Mouse (Mus musculus): ENCODE results near the gene Nedd9. TPM values are rescaled to one million over a fixed set of nuclear protein-coding genes. Genes with fewer than 3 reads are reported as not detected.

The Nedd9 gene
- polyA plus RNA-seq, 1 experiment: 16.9 TPM

DNA sequence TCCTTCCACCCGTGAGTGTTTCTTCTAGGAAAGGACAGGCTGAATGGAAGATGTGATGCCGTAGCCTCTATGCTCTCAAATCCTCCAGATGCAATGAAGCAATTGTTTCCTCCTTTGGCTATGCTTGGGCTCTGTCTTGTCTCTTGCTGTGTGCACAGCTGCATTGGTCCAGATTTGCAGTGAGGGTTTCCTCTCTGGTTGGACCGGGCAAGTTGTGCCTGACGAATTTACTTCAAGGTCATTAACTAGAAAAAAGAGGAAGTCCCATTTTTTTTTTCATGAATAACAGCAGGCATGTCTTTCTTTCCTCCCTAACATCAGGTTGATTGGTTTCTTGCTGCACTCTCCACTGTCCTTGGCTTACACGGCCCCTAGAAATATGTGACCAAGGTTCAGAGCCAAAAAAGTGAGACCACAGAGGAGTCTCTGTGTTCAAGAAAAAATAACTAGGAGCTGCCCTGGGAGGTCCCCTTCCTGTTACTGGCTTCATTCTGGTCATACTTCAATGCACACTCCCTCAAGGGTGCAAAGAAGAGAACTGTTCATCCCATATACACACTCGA, 84.6 kb downstream of the Nedd9 start:
- H3K4me1 ChIP-seq (ENCODE audit: control insufficient read depth, insufficient read depth, low read length): peaks cover 23% of the 10 kb centered on the region
- TF ChIP-seq CTCF (IDR thresholded peaks at IDR 0.05; ENCODE audit: low read depth, low read length) (no peak), POLR2A (IDR thresholded peaks at IDR 0.05; ENCODE audit: borderline replicate concordance, low read depth, low read length) (no peak)

DNA sequence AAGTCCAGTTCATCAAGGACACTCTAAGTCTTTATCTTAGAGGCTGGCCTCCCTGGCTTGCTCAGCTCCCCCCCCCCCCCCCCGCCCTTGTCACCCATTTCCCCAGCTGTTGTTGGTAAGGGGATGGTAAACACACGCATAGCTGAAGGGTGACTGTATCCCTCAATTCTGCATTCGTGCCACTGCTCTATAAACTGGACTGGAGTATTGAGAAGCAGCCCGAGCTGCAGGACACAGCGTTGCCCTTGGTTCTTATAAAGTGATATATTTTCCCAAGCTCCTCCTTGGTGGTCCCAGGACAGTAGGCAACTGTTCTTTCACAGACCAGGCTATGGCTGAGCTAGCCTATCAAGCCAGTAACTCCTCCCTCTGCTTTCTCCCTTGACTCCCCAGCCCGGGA, 85.4 kb downstream of the Nedd9 start:
- no peak overlapping the region for H3K4me3 ChIP-seq (ENCODE audit: insufficient read depth, low read length)
- peaks cover 23% of the 10 kb centered on the region for H3K4me1 ChIP-seq (ENCODE audit: control insufficient read depth, insufficient read depth, low read length)
- no peak overlapping the region for H3K27ac ChIP-seq (ENCODE audit: insufficient read depth, low read depth, low read length)
- TF ChIP-seq CTCF (IDR thresholded peaks at IDR 0.05; ENCODE audit: low read depth, low read length) (no peak), POLR2A (IDR thresholded peaks at IDR 0.05; ENCODE audit: borderline replicate concordance, low read depth, low read length) (no peak)

More for the DNA sequence above, 84.6 kb downstream of the Nedd9 start:
- Histone ChIP-seq H3K4me3 (ENCODE audit: insufficient read depth, low read length) (no peak overlapping the region), H3K27ac (ENCODE audit: insufficient read depth, low read depth, low read length) (no peak overlapping the region)

DNA sequence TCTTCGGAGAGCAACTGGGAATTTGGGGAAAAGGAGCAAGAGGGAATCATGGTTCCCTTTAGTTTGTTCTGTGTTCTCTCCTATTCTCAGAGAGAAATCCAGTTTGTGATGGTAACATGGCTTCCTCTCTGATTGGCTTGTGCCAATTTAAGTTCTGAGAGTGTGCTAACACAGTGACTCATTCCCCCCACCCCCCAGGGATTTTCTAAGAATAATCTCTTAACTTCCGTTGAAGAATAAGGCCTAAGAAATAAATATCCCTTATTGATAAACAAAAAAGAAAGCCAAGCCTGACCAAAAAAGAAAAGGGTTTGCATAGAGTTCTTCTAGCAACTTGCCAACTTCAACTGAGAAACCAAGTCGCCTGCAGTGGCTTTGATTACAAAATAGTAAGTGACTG, 86.9 kb downstream of the Nedd9 start:
- no peak overlapping the region for H3K27ac ChIP-seq (ENCODE audit: insufficient read depth, low read depth, low read length)
- peaks cover 23% of the 10 kb centered on the region for H3K4me1 ChIP-seq (ENCODE audit: control insufficient read depth, insufficient read depth, low read length)
- H3K4me3 ChIP-seq (ENCODE audit: insufficient read depth, low read length): no peak overlapping the region
- TF ChIP-seq CTCF (IDR thresholded peaks at IDR 0.05; ENCODE audit: low read depth, low read length) (no peak), POLR2A (IDR thresholded peaks at IDR 0.05; ENCODE audit: borderline replicate concordance, low read depth, low read length) (no peak)

DNA sequence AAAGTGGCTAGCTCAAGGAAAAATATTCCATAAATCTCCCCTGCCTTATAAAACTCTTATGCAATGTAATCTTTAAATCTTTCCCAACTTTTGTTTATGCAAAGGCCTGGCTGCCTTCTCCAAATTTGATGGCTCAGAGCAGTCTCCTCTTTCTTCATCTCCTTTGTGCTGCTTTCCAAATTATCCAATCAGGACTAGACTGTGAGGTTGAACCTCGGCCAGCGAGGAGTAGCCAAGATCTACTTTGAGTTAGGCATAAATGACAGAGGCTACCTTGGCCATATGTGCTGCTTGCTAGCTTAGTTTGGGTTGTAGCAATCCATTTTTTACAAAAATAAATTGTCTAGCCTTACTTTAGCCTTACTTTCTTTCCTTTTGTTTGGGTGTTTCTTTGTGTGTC, 95.0 kb downstream of the Nedd9 start:
- no peaks in the 10 kb centered on the region for H3K4me1 ChIP-seq (ENCODE audit: control insufficient read depth, insufficient read depth, low read length)
- no peak overlapping the region for H3K27ac ChIP-seq (ENCODE audit: insufficient read depth, low read depth, low read length)
- H3K4me3 ChIP-seq (ENCODE audit: insufficient read depth, low read length): no peak overlapping the region
- TF ChIP-seq CTCF (IDR thresholded peaks at IDR 0.05; ENCODE audit: low read depth, low read length) (no peak), POLR2A (IDR thresholded peaks at IDR 0.05; ENCODE audit: borderline replicate concordance, low read depth, low read length) (no peak)

- Histone ChIP-seq H3K4me3 (ENCODE audit: insufficient read depth, low read length) (no peak overlapping the region), H3K27ac (ENCODE audit: insufficient read depth, low read depth, low read length) (no peak overlapping the region), H3K4me1 (ENCODE audit: control insufficient read depth, insufficient read depth, low read length) (no peaks in the 10 kb centered on the region)
- TF ChIP-seq POLR2A (IDR thresholded peaks at IDR 0.05; ENCODE audit: borderline replicate concordance, low read depth, low read length) (no peak), CTCF (IDR thresholded peaks at IDR 0.05; ENCODE audit: low read depth, low read length) (no peak)
Measured at GRCm38 (mm10) chr13:41390698-41391097, 96.5 kb downstream of the Nedd9 start.

GRCm38 (mm10) chr13:41386581-41386980, 100.6 kb downstream of the Nedd9 start:
- TF ChIP-seq CTCF (IDR thresholded peaks at IDR 0.05; ENCODE audit: low read depth, low read length) (no peak), POLR2A (IDR thresholded peaks at IDR 0.05; ENCODE audit: borderline replicate concordance, low read depth, low read length) (no peak)
- Histone ChIP-seq H3K27ac (ENCODE audit: insufficient read depth, low read depth, low read length) (no peak overlapping the region), H3K4me3 (ENCODE audit: insufficient read depth, low read length) (no peak overlapping the region), H3K4me1 (ENCODE audit: control insufficient read depth, insufficient read depth, low read length) (peaks cover 7% of the 10 kb centered on the region)

GRCm38 (mm10) chr13:41384896-41385295, 102.3 kb downstream of the Nedd9 start:
- peaks cover 14% of the 10 kb centered on the region for H3K4me1 ChIP-seq (ENCODE audit: control insufficient read depth, insufficient read depth, low read length)
- TF ChIP-seq POLR2A (IDR thresholded peaks at IDR 0.05; ENCODE audit: borderline replicate concordance, low read depth, low read length) (no peak), CTCF (IDR thresholded peaks at IDR 0.05; ENCODE audit: low read depth, low read length) (no peak)
- H3K4me3 ChIP-seq (ENCODE audit: insufficient read depth, low read length): no peak overlapping the region
- H3K27ac ChIP-seq (ENCODE audit: insufficient read depth, low read depth, low read length): no peak overlapping the region

- TF ChIP-seq CTCF (IDR thresholded peaks at IDR 0.05; ENCODE audit: low read depth, low read length) (no peak), POLR2A (IDR thresholded peaks at IDR 0.05; ENCODE audit: borderline replicate concordance, low read depth, low read length) (no peak)
- Histone ChIP-seq H3K4me1 (ENCODE audit: control insufficient read depth, insufficient read depth, low read length) (peaks cover 14% of the 10 kb centered on the region), H3K4me3 (ENCODE audit: insufficient read depth, low read length) (no peak overlapping the region), H3K27ac (ENCODE audit: insufficient read depth, low read depth, low read length) (no peak overlapping the region)
Measured at GRCm38 (mm10) chr13:41382635-41383034, 104.5 kb downstream of the Nedd9 start.

- no peak overlapping the region for H3K27ac ChIP-seq (ENCODE audit: insufficient read depth, low read depth, low read length)
- no peak for TF ChIP-seq POLR2A (IDR thresholded peaks at IDR 0.05; ENCODE audit: borderline replicate concordance, low read depth, low read length)
- no peak for TF ChIP-seq CTCF (IDR thresholded peaks at IDR 0.05; ENCODE audit: low read depth, low read length)
- no peak overlapping the region for H3K4me3 ChIP-seq (ENCODE audit: insufficient read depth, low read length)
Measured at GRCm38 (mm10) chr13:41381806-41382546, 105.2 kb downstream of the Nedd9 start.

GRCm38 (mm10) chr13:41381041-41381805, 105.9 kb downstream of the Nedd9 start:
- no peak overlapping the region for H3K27ac ChIP-seq (ENCODE audit: insufficient read depth, low read depth, low read length)
- no peak for TF ChIP-seq CTCF (IDR thresholded peaks at IDR 0.05; ENCODE audit: low read depth, low read length)
- TF ChIP-seq POLR2A (IDR thresholded peaks at IDR 0.05; ENCODE audit: borderline replicate concordance, low read depth, low read length): no peak
- H3K4me3 ChIP-seq (ENCODE audit: insufficient read depth, low read length): no peak overlapping the region

More at GRCm38 (mm10) chr13:41381806-41382546, 105.2 kb downstream of the Nedd9 start:
- H3K4me1 ChIP-seq (ENCODE audit: control insufficient read depth, insufficient read depth, low read length): peaks cover 14% of the 10 kb centered on the region

More at GRCm38 (mm10) chr13:41381041-41381805, 105.9 kb downstream of the Nedd9 start:
- H3K4me1 ChIP-seq (ENCODE audit: control insufficient read depth, insufficient read depth, low read length): peaks cover 14% of the 10 kb centered on the region

Data from bone marrow macrophage, adult 2 months (primary cell).